Mouse (Mus musculus) heart, embryonic 14.5 days (tissue): ENCODE data around the gene Gm11060. TPM values are rescaled to one million over a fixed set of nuclear protein-coding genes. Genes with fewer than 3 reads are reported as not detected.
A peak's percentile ranks its signal among the peaks of the same experiment; 100 is the strongest.

Source experiments
- ATAC-seq: fragments of 200-750 bp; cut with Nextera tagmentation; 2 replicates; pipeline ENCODE4 v1.8.0; 2017; ENCODE audit warnings: low read depth, moderate TSS enrichment; ENCODE audit not compliant: insufficient number of reproducible peaks, insufficient read depth, low FRiP score
- H3K27ac ChIP-seq, 2 experiments: fragments of 200-500 bp in 1 of 2; fragments of 300-500 bp in 1 of 2; sonication (generic) in 1 of 2; replicated peaks in 1 of 2; 2 replicates each; pipeline ENCODE4 v1.5.1; 2012 to 2014; ENCODE audit warnings: low read depth in 2 of 2, low read length in 2 of 2, control low read depth in 1 of 2, mild to moderate bottlenecking in 1 of 2, mixed read lengths in 1 of 2; ENCODE audit not compliant: control insufficient read depth in 1 of 2, insufficient read depth in 1 of 2
- H3K27me3 ChIP-seq: fragments of 300-500 bp; sonication (generic); 2 replicates; pipeline ENCODE4 v1.6.1; 2014; ENCODE audit warnings: mild to moderate bottlenecking, low read length, control low read depth; ENCODE audit not compliant: control insufficient read depth, insufficient read depth
- H3K36me3 ChIP-seq: fragments of 300-500 bp; sonication (generic); 2 replicates; pipeline ENCODE4 v1.6.1; 2014; ENCODE audit warnings: mild to moderate bottlenecking, control low read depth, low read length, mixed read lengths; ENCODE audit not compliant: control insufficient read depth, insufficient read depth
- H3K4me1 ChIP-seq, 2 experiments: fragments of 200-500 bp in 1 of 2; fragments of 300-500 bp in 1 of 2; sonication (generic) in 1 of 2; 2 replicates each; pipeline ENCODE4 v1.6.1; 2012 to 2014; ENCODE audit warnings: low read length in 2 of 2, control low read depth in 1 of 2, mixed read lengths in 1 of 2; ENCODE audit not compliant: control insufficient read depth in 2 of 2, insufficient read depth in 2 of 2
- H3K4me2 ChIP-seq: fragments of 300-500 bp; sonication (generic); 2 replicates; pipeline ENCODE4 v1.6.1; 2014; ENCODE audit warnings: mild to moderate bottlenecking, low read length
- H3K4me3 ChIP-seq, 2 experiments: fragments of 200-500 bp in 1 of 2; fragments of 300-500 bp in 1 of 2; sonication (generic) in 1 of 2; 2 replicates each; pipeline ENCODE4 v1.5.1; 2012 to 2014; ENCODE audit warnings: low read length in 2 of 2, mild to moderate bottlenecking in 2 of 2, control low read depth in 1 of 2, low read depth in 1 of 2, moderate library complexity in 1 of 2; ENCODE audit not compliant: control insufficient read depth in 1 of 2, insufficient read depth in 1 of 2
- H3K9ac ChIP-seq: fragments of 300-500 bp; sonication (generic); 2 replicates; pipeline ENCODE4 v1.6.1; 2014; ENCODE audit warnings: mild to moderate bottlenecking, low read length
- H3K9me3 ChIP-seq: fragments of 300-500 bp; sonication (generic); 2 replicates; pipeline ENCODE4 v1.6.1; 2016; ENCODE audit warnings: low read length, control low read depth; ENCODE audit not compliant: control insufficient read depth
- WGBS: fragments of 180-500 bp; shearing (Covaris S2); extraction: QIAGEN DNeasy Blood & Tissue Kit; methylation state at CpG from one replicate; pipeline ENCODE4 v1.1.7; 2014; 5-methylcytosine and 5-hydroxymethylcytosine counted together
- polyA plus RNA-seq: library from polyadenylated mRNA; unstranded; fragments of >200 nt; fragmentation: Nextera tagmentation; extraction: Ambion mirVana; gene quantifications from 2 replicates; pipeline ENCODE4 v1.2.1, GENCODE M21; 2014

The Gm11060 gene
- polyA plus RNA-seq, 1 experiment from 2014 or later = not detected

GRCm38 (mm10) chr2:105131061-105131810 is 39.4 kb downstream of the Gm11060 start:
- Histone ChIP-seq H3K9me3 (no peaks in the 10 kb centered on the region), H3K4me3 (peak overlapping the region; percentile 29), H3K27me3 (peaks cover 87% of the 10 kb centered on the region), H3K4me2 (peak overlapping the region; percentile 56), H3K36me3 (no peaks in the 10 kb centered on the region), H3K27ac (peak overlapping the region in 1 of 2 experiments; percentile 39; a peak in 1 of 4 replicates), H3K4me1 (peaks cover 9 to 24% of the 10 kb centered on the region in 2 experiments; a peak in 3 of 4 replicates), H3K9ac (peak overlapping the region; percentile 63)
- 14% methylated on average over 12 of the region's 12 CpGs for whole genome bisulfite sequencing
- ATAC-seq = no peak

GRCm38 (mm10) chr2:105131811-105132100 is 39.9 kb downstream of the Gm11060 start:
- no peak for ATAC-seq
- H3K4me1 ChIP-seq = peaks cover 9 to 20% of the 10 kb centered on the region in 2 experiments; a peak in 3 of 4 replicates
- no peak overlapping the region for H3K27ac ChIP-seq
- peaks cover 87% of the 10 kb centered on the region for H3K27me3 ChIP-seq
- no peak overlapping the region for H3K9ac ChIP-seq
- no peak overlapping the region for H3K4me3 ChIP-seq
- H3K9me3 ChIP-seq = no peaks in the 10 kb centered on the region
- WGBS = 17% methylated on average over 2 of the region's 2 CpGs
- no peaks in the 10 kb centered on the region for H3K36me3 ChIP-seq
- H3K4me2 ChIP-seq = peak overlapping the region; percentile 28; the same call in 1 of the 2 replicates

- Histone ChIP-seq H3K27me3 (peaks cover 87% of the 10 kb centered on the region), H3K4me3 (peak overlapping the region in 1 of 2 experiments; percentile 12; a peak in 2 of 4 replicates), H3K36me3 (no peaks in the 10 kb centered on the region), H3K4me2 (peak overlapping the region; percentile 28), H3K4me1 (peaks cover 9 to 18% of the 10 kb centered on the region in 2 experiments; a peak in 3 of 4 replicates), H3K9me3 (no peaks in the 10 kb centered on the region), H3K9ac (0 out of 2 replicates have a peak overlapping the region, but pooled peaks have one; percentile 38), H3K27ac (no peak overlapping the region; a peak in 1 of 4 replicates)
- ATAC-seq = no peak
- 3% methylated on average over 16 of the region's 17 CpGs for WGBS
Observed at GRCm38 (mm10) chr2:105132300-105132699, 40.5 kb downstream of the Gm11060 start.

GRCm38 (mm10) chr2:105132933-105133795 is 41.3 kb downstream of the Gm11060 start:
- H3K36me3 ChIP-seq = no peaks in the 10 kb centered on the region
- peaks cover 9 to 18% of the 10 kb centered on the region in 2 experiments; a peak in 3 of 4 replicates for H3K4me1 ChIP-seq
- WGBS = 5% methylated on average over 43 of the region's 43 CpGs
- ATAC-seq = no peak
- H3K4me2 ChIP-seq = peak overlapping the region; percentile 28
- peak overlapping the region in 1 of 2 experiments; percentile 4; a peak in 1 of 4 replicates for H3K4me3 ChIP-seq
- H3K9me3 ChIP-seq = no peaks in the 10 kb centered on the region
- no peak overlapping the region for H3K9ac ChIP-seq
- H3K27me3 ChIP-seq = peaks cover 89% of the 10 kb centered on the region
- peak overlapping the region; percentile 20 to 50; a peak in 3 of 4 replicates for H3K27ac ChIP-seq

- Histone ChIP-seq H3K4me2 (peak overlapping the region; percentile 26), H3K36me3 (no peaks in the 10 kb centered on the region), H3K9me3 (no peaks in the 10 kb centered on the region), H3K4me1 (peaks cover 11 to 19% of the 10 kb centered on the region in 2 experiments), H3K9ac (no peak overlapping the region), H3K4me3 (peak overlapping the region in 1 of 2 experiments; percentile 2; a peak in 1 of 4 replicates), H3K27ac (peak overlapping the region; percentile 31 to 65; a peak in 3 of 4 replicates), H3K27me3 (peaks cover 84% of the 10 kb centered on the region)
- WGBS = 1% methylated on average over 19 of the region's 19 CpGs
- ATAC-seq = peak; percentile 85
Observed at GRCm38 (mm10) chr2:105134296-105134695, 42.5 kb downstream of the Gm11060 start.

- H3K9me3 ChIP-seq = no peaks in the 10 kb centered on the region
- H3K27ac ChIP-seq = peak overlapping the region; percentile 50 to 70
- peaks cover 40% of the 10 kb centered on the region for H3K27me3 ChIP-seq
- H3K4me3 ChIP-seq = no peak overlapping the region
- 0 out of 2 replicates have a peak, but pooled peaks have one; percentile 45 for ATAC-seq
- no peaks in the 10 kb centered on the region for H3K36me3 ChIP-seq
- WGBS = 27% methylated on average over 7 of the region's 7 CpGs
- no peak overlapping the region for H3K9ac ChIP-seq
- 0 out of 2 replicates have a peak overlapping the region, but pooled peaks have one; percentile 1 for H3K4me2 ChIP-seq
- H3K4me1 ChIP-seq = peaks cover 13 to 14% of the 10 kb centered on the region in 2 experiments
Observed at GRCm38 (mm10) chr2:105139471-105139870, 47.7 kb downstream of the Gm11060 start.

GRCm38 (mm10) chr2:105141371-105141770 is 49.6 kb downstream of the Gm11060 start:
- Histone ChIP-seq H3K36me3 (0 out of 2 replicates have a peak, but pooled peaks cover 3% of the 10 kb centered on the region), H3K9ac (no peak overlapping the region), H3K4me2 (no peak overlapping the region), H3K4me1 (peaks cover 10 to 13% of the 10 kb centered on the region in 2 experiments; a peak in 3 of 4 replicates), H3K27ac (0 out of 4 replicates have a peak overlapping the region, but pooled peaks of 1 of the 2 experiments have one; percentile 24), H3K27me3 (peaks cover 21% of the 10 kb centered on the region), H3K4me3 (no peak overlapping the region), H3K9me3 (no peaks in the 10 kb centered on the region)
- ATAC-seq = no peak
- WGBS = 57% methylated on average over 7 of the region's 7 CpGs
